ENCODE assay signal across 16 mouse cellular contexts in genomic region chr11:64715182-64715581, GRCm38 (mm10).
DNase-seq lines count a peak whose midpoint lies in the region; ATAC-seq and TF ChIP-seq lines count a peak whose summit lies in the region.
"Had no signal": no experiment of that assay in that cellular context is flagged by ENCODE, and none has a peak within 500 bp of the region (broad histone marks: within the 10 kb centered on the region; RNA-seq: fewer than 3 reads in every experiment).

No protein-coding gene starts in this region.

- peak; percentile 1 to 9 for DNase-seq in heart, adult 9 months (ENCODE audit: low spot score in 2 of 2)
- DNase-seq in heart, adult 8-10 months (ENCODE audit: low spot score): no peak
- peak; percentile 6 for DNase-seq in limb, embryonic 11.5 days (ENCODE audit: low spot score)
- no peak for DNase-seq in limb, embryonic 10.5 days (ENCODE audit: low spot score)
- peak; percentile 27 for DNase-seq in brain, adult 2 months (ENCODE audit: low read depth, low spot score)
- DNase-seq in stomach, postnatal 0 days (ENCODE audit: low spot score): no peak
- DNase-seq: adrenal gland, postnatal 10 days; cerebellum, adult 11-12 months; heart, postnatal 4 days; kidney, postnatal 4 days; liver, postnatal 0 days; lung, postnatal 10 days; right cerebral cortex, adult 18-20 months; thymus, postnatal 36 days had no signal

- no peak overlapping the region for H3K4me3 ChIP-seq in limb, embryonic 11.5 days (ENCODE audit: low read depth, low read length)
- no peak overlapping the region for H3K4me3 ChIP-seq in limb, embryonic 10.5 days
- no peak overlapping the region for H3K4me3 ChIP-seq in forebrain, embryonic 16.5 days (replicated peaks; ENCODE audit: low read length)
- no peak overlapping the region for H3K4me3 ChIP-seq in stomach, postnatal 0 days (ENCODE audit: low read depth, low read length)

- no peaks in the 10 kb centered on the region for H3K36me3 ChIP-seq in limb, embryonic 11.5 days (ENCODE audit: control insufficient read depth, insufficient read depth, low read length)
- H3K36me3 ChIP-seq in limb, embryonic 10.5 days: no peaks in the 10 kb centered on the region
- no peaks in the 10 kb centered on the region for H3K36me3 ChIP-seq in forebrain, embryonic 16.5 days (ENCODE audit: control insufficient read depth, insufficient read depth)
- no peaks in the 10 kb centered on the region for H3K36me3 ChIP-seq in stomach, postnatal 0 days (ENCODE audit: control insufficient read depth, insufficient read depth, low read length)

- no peak overlapping the region for H3K27ac ChIP-seq in limb, embryonic 11.5 days (replicated peaks; ENCODE audit: low read depth, low read length)
- no peak overlapping the region for H3K27ac ChIP-seq in limb, embryonic 10.5 days
- H3K27ac ChIP-seq in forebrain, embryonic 16.5 days (ENCODE audit: low read length): no peak overlapping the region
- H3K27ac ChIP-seq in stomach, postnatal 0 days (replicated peaks): no peak overlapping the region

- H3K4me1 ChIP-seq in limb, embryonic 11.5 days (ENCODE audit: control insufficient read depth, insufficient read depth, low read length): no peaks in the 10 kb centered on the region
- H3K4me1 ChIP-seq in limb, embryonic 10.5 days: peaks cover 4% of the 10 kb centered on the region; the same call in 1 of the 2 replicates
- H3K4me1 ChIP-seq in forebrain, embryonic 16.5 days (replicated peaks; ENCODE audit: control insufficient read depth, insufficient read depth, low read length): peaks cover 2% of the 10 kb centered on the region; the same call in 1 of the 2 replicates
- no peaks in the 10 kb centered on the region for H3K4me1 ChIP-seq in stomach, postnatal 0 days (replicated peaks; ENCODE audit: control insufficient read depth, insufficient read depth)

- no peak for ATAC-seq in limb, embryonic 11.5 days (ENCODE audit: insufficient number of reproducible peaks, low FRiP score, low TSS enrichment, low read depth)
- peak; percentile 69 for ATAC-seq in forebrain, embryonic 16.5 days
- ATAC-seq in stomach, postnatal 0 days (ENCODE audit: low FRiP score, low TSS enrichment): no peak
- ATAC-seq: liver, postnatal 0 days; Patski had no signal

- WGBS in limb, embryonic 11.5 days: 88% methylated on average over 1 of the region's 1 CpGs
- WGBS in limb, embryonic 10.5 days: 60% methylated on average over 1 of the region's 1 CpGs
- 18% methylated on average over 1 of the region's 1 CpGs for WGBS in forebrain, embryonic 16.5 days
- 56% methylated on average over 1 of the region's 1 CpGs for WGBS in stomach, postnatal 0 days

- TF ChIP-seq CTCF in stomach, postnatal 0 days (IDR thresholded peaks at IDR 0.05; ENCODE audit: low read depth): no peak

- no peak for TF ChIP-seq EP300 in stomach, postnatal 0 days (optimal IDR thresholded peaks at IDR 0.05)

- H3K27me3 ChIP-seq in limb, embryonic 11.5 days (ENCODE audit: control insufficient read depth, insufficient read depth, low read length): no peaks in the 10 kb centered on the region
- H3K27me3 ChIP-seq in limb, embryonic 10.5 days (ENCODE audit: low read depth, poor library complexity, severe bottlenecking): peaks cover 16% of the 10 kb centered on the region
- no peaks in the 10 kb centered on the region for H3K27me3 ChIP-seq in forebrain, embryonic 16.5 days (replicated peaks; ENCODE audit: control insufficient read depth, insufficient read depth, low read length)
- no peaks in the 10 kb centered on the region for H3K27me3 ChIP-seq in stomach, postnatal 0 days (ENCODE audit: control insufficient read depth, insufficient read depth, low read length)
- H3K27me3 ChIP-seq: Patski had no signal

- no peaks in the 10 kb centered on the region for H3K9me3 ChIP-seq in limb, embryonic 11.5 days (ENCODE audit: control insufficient read depth, low read length)
- H3K9me3 ChIP-seq in limb, embryonic 10.5 days (replicated peaks): no peaks in the 10 kb centered on the region
- no peaks in the 10 kb centered on the region for H3K9me3 ChIP-seq in forebrain, embryonic 16.5 days (ENCODE audit: control insufficient read depth, low read length)
- no peaks in the 10 kb centered on the region for H3K9me3 ChIP-seq in stomach, postnatal 0 days (ENCODE audit: control insufficient read depth, low read length)

- no peak overlapping the region for H3K9ac ChIP-seq in limb, embryonic 11.5 days (ENCODE audit: low read length)
- H3K9ac ChIP-seq in forebrain, embryonic 16.5 days (replicated peaks; ENCODE audit: low read depth, low read length): no peak overlapping the region
- no peak overlapping the region for H3K9ac ChIP-seq in stomach, postnatal 0 days (ENCODE audit: low read length)
- H3K9ac ChIP-seq: liver, postnatal 0 days had no signal

- H3K4me2 ChIP-seq in limb, embryonic 11.5 days (ENCODE audit: low read depth, severe bottlenecking): no peak overlapping the region
- H3K4me2 ChIP-seq in forebrain, embryonic 16.5 days (ENCODE audit: low read length): no peak overlapping the region
- no peak overlapping the region for H3K4me2 ChIP-seq in stomach, postnatal 0 days (replicated peaks; ENCODE audit: low read depth)

Comparison
In these comparisons a context has a peak if more than half of its experiments do, and no peak if none do; other contexts are left out.
1. DNase-seq: peak in heart, adult 9 months (2 of 2), limb, embryonic 11.5 days (single experiment) and brain, adult 2 months (single experiment); none in heart, adult 8-10 months (single experiment), limb, embryonic 10.5 days (single experiment) and stomach, postnatal 0 days (single experiment).